Mouse (Mus musculus) thymus, postnatal 0 days (tissue): ENCODE results near the gene Lhx4. TPM values are rescaled to one million over a fixed set of nuclear protein-coding genes. Genes with fewer than 3 reads are reported as not detected.

Source experiments
- DNase-seq: peaks from one replicate; pipeline ENCODE4 v3.0.0-alpha.2; 2015; ENCODE audit warnings: low spot score
- polyA plus RNA-seq: library from polyadenylated mRNA; unstranded; fragments of >200 nt; fragmentation: Nextera tagmentation; extraction: Ambion mirVana; gene quantifications from 2 replicates; pipeline ENCODE4 v1.2.1, GENCODE M21; 2015

The Lhx4 gene
- 0.05 TPM in 1 of 2 replicates, not detected in the other for polyA plus RNA-seq

DNA sequence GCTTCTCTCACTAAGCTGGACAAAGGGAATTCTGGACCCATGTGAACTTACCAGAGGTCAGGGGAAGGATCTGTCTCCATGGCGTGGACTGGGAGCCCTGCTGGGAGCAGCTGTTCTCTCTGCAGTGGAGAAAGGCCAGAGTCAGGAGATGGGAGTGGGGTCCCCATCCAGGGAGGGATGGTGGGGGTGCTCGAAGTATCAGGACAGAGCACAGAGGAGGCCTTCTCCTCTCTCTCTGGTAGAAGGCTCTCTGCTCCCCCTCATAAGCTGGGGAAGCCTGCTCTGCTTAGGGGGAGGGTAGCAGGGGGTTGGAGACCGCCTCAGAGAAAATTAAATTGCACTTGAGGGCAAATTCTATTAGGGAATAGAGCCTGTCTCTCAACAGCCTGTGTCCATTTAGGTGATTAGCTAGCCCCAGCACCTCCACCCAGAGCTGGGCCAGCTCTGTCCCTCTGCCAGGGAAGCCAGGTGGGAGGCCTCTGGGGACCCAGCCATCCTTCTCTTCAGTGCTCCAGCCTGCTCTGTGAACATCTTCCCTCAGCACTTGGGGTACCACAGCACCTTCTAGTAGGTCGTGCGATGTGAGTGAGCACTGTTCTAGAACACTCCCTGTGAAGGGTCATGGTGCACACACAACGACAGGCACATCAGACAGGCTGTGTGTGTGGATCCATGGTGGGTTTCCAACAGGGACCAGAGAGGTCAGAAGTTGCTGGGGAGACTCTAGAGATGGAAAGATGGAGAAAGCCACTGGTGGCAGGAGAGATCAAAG lies at the start of gene Lhx4:
TSS of gene Lhx4 (minus strand) at position 201 of the 772 bp plus-strand sequence.
- DNase-seq = no peak

DNA sequence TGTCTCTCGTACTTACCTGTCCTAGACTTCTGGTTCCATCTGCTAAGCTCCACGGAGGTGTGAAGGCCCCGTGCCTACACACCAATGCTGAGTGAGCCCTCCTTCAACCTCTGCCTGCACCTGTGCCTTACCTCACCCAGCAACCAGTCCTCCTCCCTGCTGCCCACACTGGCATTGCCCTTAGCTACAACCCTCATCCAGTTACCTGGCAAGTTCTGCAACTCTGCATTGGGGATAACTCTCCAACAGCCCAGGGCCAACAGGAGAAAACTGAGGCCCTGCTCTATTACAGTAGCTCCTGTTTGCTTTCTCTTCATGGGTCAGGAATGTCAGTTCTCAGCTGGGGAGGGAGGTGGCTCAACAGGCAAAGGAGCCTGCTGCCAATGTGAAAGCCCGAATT lies 46.5 kb upstream of the Lhx4 start:
- DNase-seq = no peak

- no peak for DNase-seq
Measured at GRCm38 (mm10) chr1:155797425-155797824, 45.9 kb upstream of the Lhx4 start.

- DNase-seq = no peak
Measured at GRCm38 (mm10) chr1:155796757-155797405, 45.4 kb upstream of the Lhx4 start.

GRCm38 (mm10) chr1:155795791-155796233 lies 44.3 kb upstream of the Lhx4 start:
- DNase-seq = no peak

DNA sequence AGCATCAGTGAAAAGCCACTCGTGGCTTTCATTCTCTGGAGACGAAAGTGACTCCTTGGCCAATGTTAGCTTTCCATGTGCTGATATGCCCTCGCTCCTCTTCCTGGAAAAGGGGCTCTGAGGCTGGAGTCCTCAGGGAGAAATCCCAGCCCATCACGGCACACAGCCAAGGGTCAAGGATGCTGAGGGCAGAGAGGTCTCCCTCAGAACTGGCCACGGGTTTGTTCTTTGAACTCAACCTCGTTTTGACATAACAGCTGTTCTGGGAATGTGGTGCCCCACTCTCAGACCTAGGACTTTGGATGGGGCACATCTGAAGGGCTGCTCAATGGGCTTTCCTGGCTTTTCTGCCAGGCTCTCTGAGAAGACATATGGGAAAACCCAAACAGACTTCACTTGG lies 43.4 kb upstream of the Lhx4 start:
- no peak for DNase-seq

DNA sequence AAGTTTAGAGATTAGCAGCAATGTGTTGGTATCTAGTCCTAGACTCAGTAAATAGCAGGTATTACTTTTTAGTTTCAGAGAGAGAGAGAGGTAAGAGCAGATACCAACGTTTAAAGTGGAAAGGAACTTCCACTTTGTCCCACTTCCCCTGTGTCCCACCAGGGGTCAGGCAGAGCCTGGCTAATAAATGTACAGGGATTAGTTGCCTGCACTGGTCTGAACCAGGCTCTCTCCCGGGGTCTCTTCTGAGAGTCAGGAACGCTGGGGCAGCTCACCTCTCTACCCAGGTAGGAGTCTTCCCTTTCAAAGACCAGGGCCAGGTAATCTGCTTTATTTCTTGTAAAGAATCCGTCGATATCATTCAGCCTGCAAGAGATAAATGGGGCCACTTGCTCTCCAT lies 40.4 kb upstream of the Lhx4 start:
- DNase-seq = no peak

- DNase-seq = no peak
Measured at GRCm38 (mm10) chr1:155790111-155790974, 38.9 kb upstream of the Lhx4 start.

- no peak for DNase-seq
Measured at GRCm38 (mm10) chr1:155785886-155786285, 34.4 kb upstream of the Lhx4 start.

DNA sequence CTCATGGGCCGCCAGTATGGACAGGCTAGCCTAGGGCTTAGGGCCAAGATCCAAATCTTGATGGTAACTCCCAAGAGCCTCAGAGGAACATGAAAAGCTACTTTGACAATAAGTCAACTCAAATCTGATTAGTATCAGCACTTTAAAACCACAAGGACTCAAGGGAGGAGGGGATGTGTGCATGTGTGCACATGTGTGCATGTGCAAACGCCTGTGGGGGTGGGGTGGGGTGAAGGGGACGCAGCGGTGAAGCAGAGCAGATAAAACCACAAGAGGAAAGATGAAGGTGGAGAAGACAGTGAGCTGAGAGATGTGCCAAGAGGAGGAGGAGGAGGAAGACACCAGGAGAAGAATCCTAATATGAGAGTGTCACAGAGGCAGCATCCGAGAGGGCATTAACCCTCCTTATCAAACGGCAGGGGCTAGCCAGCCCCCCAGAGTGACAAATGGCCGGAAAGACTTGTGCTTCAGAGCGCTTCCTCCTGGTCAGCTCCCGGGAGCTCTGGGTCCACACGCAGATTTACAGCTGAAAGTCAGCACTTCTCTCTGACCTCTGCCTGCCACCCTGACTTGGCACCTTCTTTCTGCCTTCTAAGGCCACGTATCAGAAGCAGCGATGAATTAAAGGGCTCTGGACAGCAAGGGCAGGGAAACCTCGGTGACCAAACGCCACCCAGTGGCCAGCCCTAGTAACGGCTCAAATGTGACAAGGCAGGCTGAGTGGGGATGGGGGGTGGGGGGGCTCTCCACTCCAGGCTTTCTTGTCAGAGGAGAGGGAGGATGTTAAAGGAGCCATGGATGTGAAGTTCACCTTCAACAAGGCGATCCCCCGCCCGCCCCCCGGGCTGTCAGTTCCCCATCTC lies 33.1 kb upstream of the Lhx4 start:
- DNase-seq = peak; percentile 68

DNA sequence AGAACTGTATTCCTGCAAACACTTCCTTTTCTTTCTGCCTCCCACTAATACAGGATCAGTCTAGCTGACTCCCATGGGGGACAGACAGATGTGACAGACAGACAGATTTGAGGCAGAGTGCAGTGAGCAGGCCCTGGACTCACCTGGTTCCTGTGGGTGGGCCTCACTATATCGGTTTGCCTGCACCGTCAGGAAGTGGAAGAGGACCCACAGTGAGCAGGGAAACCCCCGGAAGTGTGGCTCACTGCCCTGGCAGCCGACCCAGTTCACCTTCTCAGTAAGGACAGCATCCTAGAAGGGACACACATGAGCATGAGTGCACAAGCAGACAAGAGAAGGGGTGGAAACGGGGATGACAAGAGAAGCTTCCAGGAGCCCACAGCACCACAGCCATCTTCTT lies 30.9 kb upstream of the Lhx4 start:
- peak; percentile 55 for DNase-seq

DNA sequence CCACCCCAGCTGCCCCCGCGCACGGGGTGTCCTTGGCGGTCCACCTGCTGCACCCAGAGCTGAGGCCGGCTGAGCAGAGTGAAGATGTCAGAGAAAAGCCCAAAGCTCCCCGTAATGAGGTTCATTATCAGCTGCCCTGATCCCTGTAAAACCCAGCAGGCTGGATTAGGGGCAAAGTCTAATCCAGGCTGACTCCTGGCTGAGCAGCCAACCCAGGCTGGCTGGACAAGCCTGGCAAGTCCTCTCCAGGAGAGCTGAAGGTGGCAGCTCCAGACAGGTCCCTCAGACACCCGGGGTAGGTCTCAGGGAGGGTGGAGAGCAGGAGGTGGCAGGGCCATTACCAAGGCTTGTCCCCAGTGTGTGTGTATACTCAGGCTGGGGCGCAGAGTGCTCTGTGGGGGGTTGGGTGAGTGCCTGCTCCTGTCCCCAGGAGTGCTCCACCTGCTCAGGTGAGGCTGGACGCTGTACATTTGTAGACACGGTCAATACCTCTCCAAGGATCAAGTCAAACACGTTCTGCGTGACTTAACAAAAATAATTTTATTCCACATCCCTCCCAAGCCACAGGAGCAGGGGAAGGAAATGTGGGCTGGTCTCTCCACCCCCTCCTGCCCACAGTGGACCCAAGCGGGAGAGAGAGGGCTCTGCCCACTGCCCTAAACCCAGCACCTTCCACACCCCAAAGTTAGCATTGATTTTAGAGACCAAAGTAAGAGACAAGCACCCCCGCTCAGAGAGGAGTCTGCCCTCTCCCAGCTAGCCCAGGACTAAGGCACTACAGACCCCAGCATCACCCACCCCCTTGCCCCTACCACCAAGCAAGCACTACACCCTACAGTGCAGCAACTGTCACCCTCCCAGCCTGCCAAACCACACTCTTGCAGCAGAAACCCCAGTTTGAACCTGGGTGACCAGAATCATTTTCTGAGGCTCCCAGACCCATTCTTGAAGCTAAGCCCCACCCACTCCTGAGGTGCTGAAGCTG lies 26.4 kb upstream of the Lhx4 start:
- no peak for DNase-seq

DNA sequence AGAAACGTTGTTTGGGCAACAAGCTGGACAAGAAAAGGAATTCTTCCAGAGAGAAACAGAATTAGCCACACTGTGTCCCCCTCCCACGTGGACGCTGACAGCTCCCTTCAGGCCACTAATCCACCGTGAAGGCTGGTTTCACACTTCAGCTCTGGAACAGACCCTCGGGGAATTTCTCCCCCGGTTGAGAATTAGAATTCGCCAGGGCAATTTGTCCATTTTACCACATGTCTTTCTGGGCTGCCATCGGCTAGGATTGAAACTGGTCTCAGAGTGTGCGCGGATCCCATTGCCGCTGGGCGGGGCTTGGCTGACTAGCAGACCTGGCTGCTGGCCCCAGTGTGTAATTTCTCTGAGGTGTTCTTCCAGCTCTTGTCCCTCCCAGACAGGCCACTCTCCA lies 7.7 kb upstream of the Lhx4 start:
- DNase-seq = no peak

- no peak for DNase-seq
Measured at GRCm38 (mm10) chr1:155758711-155759110, 7.2 kb upstream of the Lhx4 start.

DNA sequence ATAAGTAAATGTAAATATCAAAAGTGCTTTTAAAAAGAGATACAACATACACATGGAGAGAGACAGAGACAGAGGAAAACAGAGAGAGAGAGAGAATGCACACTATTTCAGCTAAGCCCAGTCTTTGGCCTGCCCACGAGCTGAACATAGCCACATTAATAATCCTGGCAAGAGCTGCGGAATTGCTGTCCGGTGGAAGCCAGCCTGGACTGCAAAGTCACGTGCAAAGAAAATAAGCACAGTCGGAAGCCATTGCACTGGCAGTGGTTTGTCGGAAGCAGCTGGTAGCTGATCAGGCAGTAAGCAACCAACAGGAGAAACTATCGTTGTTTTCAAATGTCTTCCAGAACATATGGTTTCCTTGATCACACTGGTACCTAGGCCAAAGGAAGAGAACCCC lies 6.1 kb upstream of the Lhx4 start:
- no peak for DNase-seq

- no peak for DNase-seq
Measured at GRCm38 (mm10) chr1:155753411-155753810, 1.9 kb upstream of the Lhx4 start.

DNA sequence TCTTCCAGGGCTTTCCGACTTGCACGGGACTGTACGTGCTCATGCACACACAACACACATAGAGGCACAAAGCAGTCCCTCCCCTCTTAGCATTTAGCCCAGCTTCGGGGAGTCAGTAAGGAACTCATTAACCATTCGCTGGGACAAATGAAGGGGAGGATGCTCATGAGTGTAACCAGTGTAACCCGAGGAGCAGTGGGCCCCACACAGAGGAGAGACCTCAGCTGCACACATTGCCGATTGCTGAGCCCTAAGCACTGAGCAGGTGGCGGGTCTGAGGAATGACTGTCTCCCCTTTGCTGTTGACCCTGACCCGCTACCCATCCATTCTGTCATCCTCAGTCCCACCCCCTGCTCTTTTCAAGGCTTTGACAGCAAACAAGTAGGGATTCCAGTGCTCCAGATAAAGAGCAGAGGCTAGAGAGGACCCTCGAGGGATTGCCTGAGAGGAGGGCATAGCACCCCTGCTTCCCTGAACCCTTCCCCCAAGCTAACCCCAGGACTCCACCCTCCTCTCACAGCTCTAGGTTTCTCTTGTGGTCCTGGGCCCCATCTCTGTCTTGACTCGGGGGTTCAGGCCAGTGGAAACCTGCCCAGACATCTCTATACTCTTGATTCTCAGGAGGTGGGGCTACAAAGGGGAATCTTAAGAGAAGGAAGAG lies 836 bp downstream of the Lhx4 start:
- DNase-seq = no peak

DNA sequence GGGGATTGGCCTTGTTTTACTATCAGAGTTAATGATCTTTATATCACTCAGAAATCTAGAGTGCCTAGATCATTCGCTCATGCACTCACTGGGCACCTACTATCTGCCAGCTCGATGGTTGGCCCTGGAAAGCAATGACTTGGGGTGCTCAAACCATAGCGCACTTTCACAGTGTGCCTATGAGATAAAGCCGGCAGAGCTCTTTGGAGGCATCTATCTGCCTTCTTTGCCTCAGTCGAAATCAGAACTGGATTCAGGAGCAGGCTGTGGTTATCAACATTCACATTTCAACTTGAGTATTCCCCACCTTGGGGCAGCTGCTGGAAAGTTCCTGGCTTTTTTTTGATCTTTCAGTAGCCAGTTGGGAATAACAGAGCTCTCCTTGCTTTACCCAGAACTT lies 3.6 kb downstream of the Lhx4 start:
- DNase-seq = no peak

DNA sequence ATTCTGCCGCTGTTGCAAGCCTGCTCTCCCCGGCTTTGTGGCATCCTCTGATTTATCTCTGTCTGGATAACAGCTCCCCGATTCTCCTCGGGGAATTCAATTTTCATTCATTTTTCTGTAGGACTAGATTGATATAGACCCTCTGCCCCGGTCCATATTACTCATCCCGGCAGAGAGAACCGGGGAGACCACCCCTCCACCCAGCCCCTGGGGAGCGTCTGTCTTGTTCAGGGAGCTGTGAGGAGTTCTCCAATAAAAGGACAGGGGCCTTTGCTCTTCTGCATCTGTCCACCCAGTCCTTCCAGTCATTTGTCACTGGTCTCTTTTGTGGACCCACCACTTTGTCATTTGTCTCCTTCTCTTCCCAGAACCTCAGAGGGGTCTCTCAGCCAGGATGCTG lies 4.5 kb downstream of the Lhx4 start:
- DNase-seq = no peak
